Mouse (Mus musculus): ENCODE measurements at regions not wholly inside any gene's neighbourhood (a gene's known extent, or its start where the extent isn't known, plus 50 kb on each side); places are given as distances from the start of the nearest gene placed in this dataset.

- WGBS (ENCODE audit: insufficient replicate concordance): 51% methylated on average over 3 of the region's 3 CpGs
- H3K36me3 ChIP-seq: no peaks in the 10 kb centered on the region
These were observed 304.3 kb downstream of the Nucb2 start for GRCm38 (mm10) chr7:116808475-116808874.

GRCm38 (mm10) chr7:116816494-116816893 is 312.3 kb downstream of the Nucb2 start:
- Histone ChIP-seq H3K4me2 (no peak overlapping the region), H3K9ac (no peak overlapping the region), H3K27ac (no peak overlapping the region), H3K9me3 (replicated peaks) (no peaks in the 10 kb centered on the region), H3K4me3 (no peak overlapping the region), H3K27me3 (replicated peaks) (no peaks in the 10 kb centered on the region), H3K36me3 (no peaks in the 10 kb centered on the region), H3K4me1 (no peaks in the 10 kb centered on the region)
- no peak for ATAC-seq
- WGBS (ENCODE audit: insufficient replicate concordance): 61% methylated on average over 2 of the region's 2 CpGs

More at GRCm38 (mm10) chr7:116808475-116808874, 304.3 kb downstream of the Nucb2 start:
- Histone ChIP-seq H3K4me1 (no peaks in the 10 kb centered on the region), H3K4me3 (no peak overlapping the region), H3K9ac (no peak overlapping the region), H3K9me3 (replicated peaks) (0 out of 2 replicates have a peak, but pooled peaks cover 5% of the 10 kb centered on the region), H3K4me2 (no peak overlapping the region), H3K27me3 (replicated peaks) (no peaks in the 10 kb centered on the region), H3K27ac (no peak overlapping the region)
- ATAC-seq: no peak

- Histone ChIP-seq H3K36me3 (no peaks in the 10 kb centered on the region), H3K4me3 (no peak overlapping the region), H3K4me1 (no peaks in the 10 kb centered on the region), H3K9ac (no peak overlapping the region), H3K9me3 (replicated peaks) (no peaks in the 10 kb centered on the region), H3K27me3 (replicated peaks) (no peaks in the 10 kb centered on the region), H3K27ac (no peak overlapping the region), H3K4me2 (no peak overlapping the region)
- WGBS (ENCODE audit: insufficient replicate concordance): 59% methylated on average over 7 of the region's 7 CpGs
- ATAC-seq: no peak
These were observed 313.8 kb downstream of the Nucb2 start for GRCm38 (mm10) chr7:116817991-116818390.

- H3K27ac ChIP-seq: no peak overlapping the region
- no peaks in the 10 kb centered on the region for H3K36me3 ChIP-seq
- H3K9ac ChIP-seq: no peak overlapping the region
- no peaks in the 10 kb centered on the region for H3K27me3 ChIP-seq (replicated peaks)
- H3K9me3 ChIP-seq (replicated peaks): 0 out of 2 replicates have a peak, but pooled peaks cover 3% of the 10 kb centered on the region
- ATAC-seq: no peak
- no peak overlapping the region for H3K4me2 ChIP-seq
- no peaks in the 10 kb centered on the region for H3K4me1 ChIP-seq
- H3K4me3 ChIP-seq: no peak overlapping the region
- 59% methylated on average over 5 of the region's 5 CpGs for WGBS (ENCODE audit: insufficient replicate concordance)
These were observed 316.4 kb downstream of the Nucb2 start for GRCm38 (mm10) chr7:116820613-116821012.

- ATAC-seq: no peak
- 48% methylated on average over 3 of the region's 3 CpGs for WGBS (ENCODE audit: insufficient replicate concordance)
- H3K36me3 ChIP-seq: no peaks in the 10 kb centered on the region
- no peak overlapping the region for H3K9ac ChIP-seq
- H3K4me1 ChIP-seq: no peaks in the 10 kb centered on the region
- H3K4me3 ChIP-seq: no peak overlapping the region
- no peak overlapping the region for H3K27ac ChIP-seq
- H3K9me3 ChIP-seq (replicated peaks): no peaks in the 10 kb centered on the region
- H3K4me2 ChIP-seq: no peak overlapping the region
- H3K27me3 ChIP-seq (replicated peaks): no peaks in the 10 kb centered on the region
These were observed 338.7 kb downstream of the Nucb2 start for GRCm38 (mm10) chr7:116842894-116843293.

- Histone ChIP-seq H3K4me2 (no peak overlapping the region), H3K9ac (no peak overlapping the region), H3K4me1 (no peaks in the 10 kb centered on the region), H3K4me3 (no peak overlapping the region), H3K36me3 (no peaks in the 10 kb centered on the region), H3K27ac (no peak overlapping the region), H3K9me3 (replicated peaks) (no peaks in the 10 kb centered on the region), H3K27me3 (replicated peaks) (no peaks in the 10 kb centered on the region)
- 69% methylated on average over 17 of the region's 17 CpGs for WGBS (ENCODE audit: insufficient replicate concordance)
- no peak for ATAC-seq
These were observed 343.9 kb downstream of the Nucb2 start for GRCm38 (mm10) chr7:116847846-116848730.

- Histone ChIP-seq H3K4me3 (no peak overlapping the region), H3K36me3 (no peaks in the 10 kb centered on the region), H3K27me3 (replicated peaks) (no peaks in the 10 kb centered on the region), H3K4me1 (no peaks in the 10 kb centered on the region), H3K9me3 (replicated peaks) (no peaks in the 10 kb centered on the region), H3K4me2 (no peak overlapping the region), H3K9ac (no peak overlapping the region), H3K27ac (no peak overlapping the region)
- no peak for ATAC-seq
- 73% methylated on average over 3 of the region's 3 CpGs for WGBS (ENCODE audit: insufficient replicate concordance)
These were observed 349.2 kb downstream of the Nucb2 start for GRCm38 (mm10) chr7:116853351-116853750.

GRCm38 (mm10) chr7:116857141-116857540 is 353.0 kb downstream of the Nucb2 start:
- Histone ChIP-seq H3K27ac (no peak overlapping the region), H3K27me3 (replicated peaks) (no peaks in the 10 kb centered on the region), H3K9ac (no peak overlapping the region), H3K36me3 (no peaks in the 10 kb centered on the region), H3K4me1 (no peaks in the 10 kb centered on the region), H3K9me3 (replicated peaks) (no peaks in the 10 kb centered on the region), H3K4me3 (no peak overlapping the region), H3K4me2 (no peak overlapping the region)
- WGBS (ENCODE audit: insufficient replicate concordance): 59% methylated on average over 5 of the region's 5 CpGs
- ATAC-seq: no peak

GRCm38 (mm10) chr7:116857744-116858143 is 353.6 kb downstream of the Nucb2 start:
- Histone ChIP-seq H3K9ac (no peak overlapping the region), H3K27ac (no peak overlapping the region), H3K4me2 (no peak overlapping the region), H3K36me3 (no peaks in the 10 kb centered on the region), H3K9me3 (replicated peaks) (no peaks in the 10 kb centered on the region), H3K4me3 (no peak overlapping the region), H3K4me1 (no peaks in the 10 kb centered on the region), H3K27me3 (replicated peaks) (no peaks in the 10 kb centered on the region)
- WGBS (ENCODE audit: insufficient replicate concordance): 52% methylated on average over 4 of the region's 4 CpGs
- no peak for ATAC-seq

- no peaks in the 10 kb centered on the region for H3K27me3 ChIP-seq (replicated peaks)
- no peak overlapping the region for H3K4me3 ChIP-seq
- no peak overlapping the region for H3K9ac ChIP-seq
- no peak overlapping the region for H3K4me2 ChIP-seq
- H3K9me3 ChIP-seq (replicated peaks): no peaks in the 10 kb centered on the region
- H3K36me3 ChIP-seq: no peaks in the 10 kb centered on the region
- H3K4me1 ChIP-seq: no peaks in the 10 kb centered on the region
- no peak for ATAC-seq
- no peak overlapping the region for H3K27ac ChIP-seq
- 60% methylated on average over 5 of the region's 5 CpGs for WGBS (ENCODE audit: insufficient replicate concordance)
These were observed 378.2 kb downstream of the Nucb2 start for GRCm38 (mm10) chr7:116882268-116882964.

- ATAC-seq: no peak
- H3K9me3 ChIP-seq (replicated peaks): no peaks in the 10 kb centered on the region
- WGBS (ENCODE audit: insufficient replicate concordance): 81% methylated on average over 6 of the region's 6 CpGs
- no peaks in the 10 kb centered on the region for H3K36me3 ChIP-seq
- no peak overlapping the region for H3K4me2 ChIP-seq
- H3K27ac ChIP-seq: no peak overlapping the region
- no peak overlapping the region for H3K4me3 ChIP-seq
- no peaks in the 10 kb centered on the region for H3K27me3 ChIP-seq (replicated peaks)
- no peak overlapping the region for H3K9ac ChIP-seq
- no peaks in the 10 kb centered on the region for H3K4me1 ChIP-seq
These were observed 389.7 kb downstream of the Nucb2 start for GRCm38 (mm10) chr7:116893846-116894245.

GRCm38 (mm10) chr7:116915797-116916196 is 411.6 kb downstream of the Nucb2 start:
- no peaks in the 10 kb centered on the region for H3K27me3 ChIP-seq (replicated peaks)
- no peaks in the 10 kb centered on the region for H3K36me3 ChIP-seq
- no peak overlapping the region for H3K9ac ChIP-seq
- H3K4me2 ChIP-seq: peak overlapping the region; percentile 29
- WGBS (ENCODE audit: insufficient replicate concordance): 8% methylated on average over 6 of the region's 6 CpGs
- peak; percentile 84 for ATAC-seq
- H3K27ac ChIP-seq: no peak overlapping the region
- H3K4me3 ChIP-seq: no peak overlapping the region
- H3K4me1 ChIP-seq: peaks cover 18% of the 10 kb centered on the region
- no peaks in the 10 kb centered on the region for H3K9me3 ChIP-seq (replicated peaks)
